26 mouse cellular contexts compared by ENCODE assay signal in the genomic region with DNA sequence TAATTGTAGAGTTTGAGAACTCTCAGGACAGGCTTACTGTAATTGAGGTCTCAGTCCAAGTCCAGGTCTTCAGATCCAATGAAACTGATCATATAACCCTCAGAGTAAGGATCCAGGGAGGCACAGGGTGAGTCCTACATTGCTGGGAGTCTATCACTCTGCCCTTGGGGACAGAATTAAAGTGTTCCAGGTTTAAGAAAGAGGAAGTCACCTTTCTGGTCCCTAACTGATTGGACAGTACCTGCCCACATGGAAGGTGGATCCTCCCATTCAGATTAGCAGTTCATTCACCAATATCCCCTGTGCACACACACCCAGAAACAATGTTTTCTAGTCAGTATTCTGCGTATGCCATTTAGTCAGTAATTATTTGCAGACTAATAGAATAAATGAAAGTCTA. TPM values are rescaled to one million over a fixed set of nuclear protein-coding genes. Genes with fewer than 3 reads are reported as not detected.
"Had no signal": no experiment of that assay in that cellular context is flagged by ENCODE, and none has a peak within 500 bp of the region (broad histone marks: within the 10 kb centered on the region; RNA-seq: fewer than 3 reads in every experiment).

A gene (minus strand): TSS at position 166 of the 400 bp plus-strand sequence.

- DNase-seq: gastrocnemius, postnatal 14 days; gastrocnemius, postnatal 36 days; heart, adult 2 months; heart, postnatal 14 days; kidney, adult 18-20 months; kidney, postnatal 10 days; layer of hippocampus, adult 9-11 months; left cerebral cortex, postnatal 4 days had no signal

- ATAC-seq: intestine, postnatal 0 days had no signal

- H3K27ac ChIP-seq: heart, adult 2 months; heart, embryonic 13.5 days; heart, embryonic 15.5 days; hindbrain, embryonic 10.5 days; hindbrain, embryonic 12.5 days; limb, embryonic 13.5 days; limb, embryonic 15.5 days; liver, embryonic 13.5 days had no signal

- H3K4me3 ChIP-seq: heart, adult 2 months; heart, embryonic 13.5 days; heart, embryonic 15.5 days; hindbrain, embryonic 10.5 days; hindbrain, embryonic 12.5 days; intestine, embryonic 15.5 days; limb, embryonic 13.5 days; limb, embryonic 15.5 days; liver, embryonic 13.5 days had no signal

- H3K36me3 ChIP-seq: heart, embryonic 13.5 days; heart, embryonic 15.5 days; hindbrain, embryonic 10.5 days; hindbrain, embryonic 12.5 days; intestine, embryonic 15.5 days; limb, embryonic 13.5 days; limb, embryonic 15.5 days; liver, embryonic 13.5 days had no signal

- H3K9ac ChIP-seq: forebrain, postnatal 0 days; heart, embryonic 13.5 days; heart, embryonic 15.5 days; hindbrain, embryonic 12.5 days; intestine, embryonic 15.5 days; limb, embryonic 13.5 days; limb, embryonic 15.5 days; liver, embryonic 13.5 days had no signal

- H3K4me1 ChIP-seq: heart, embryonic 13.5 days; heart, embryonic 15.5 days; hindbrain, embryonic 10.5 days; hindbrain, embryonic 12.5 days; limb, embryonic 13.5 days; limb, embryonic 15.5 days; liver, embryonic 13.5 days had no signal

- H3K27me3 ChIP-seq: heart, embryonic 13.5 days; heart, embryonic 15.5 days; hindbrain, embryonic 12.5 days; intestine, embryonic 15.5 days; limb, embryonic 13.5 days; limb, embryonic 15.5 days; liver, embryonic 13.5 days had no signal

- H3K4me2 ChIP-seq: heart, embryonic 11.5 days; heart, embryonic 13.5 days; heart, embryonic 15.5 days; hindbrain, embryonic 12.5 days; intestine, embryonic 15.5 days; limb, embryonic 13.5 days; limb, embryonic 15.5 days; liver, embryonic 13.5 days had no signal

- H3K9me3 ChIP-seq: heart, embryonic 13.5 days; heart, embryonic 15.5 days; hindbrain, embryonic 10.5 days; hindbrain, embryonic 12.5 days; intestine, embryonic 15.5 days; limb, embryonic 13.5 days; limb, embryonic 15.5 days; liver, embryonic 13.5 days had no signal

RNA-seq across cellular contexts. Expression of the gene that starts here (rescaled TPM):
- polyA plus RNA-seq: forebrain, postnatal 0 days; gonadal fat pad, adult 2 months; heart, adult 2 months; heart, embryonic 11.5 days; heart, embryonic 13.5 days; heart, embryonic 15.5 days; heart, postnatal 0 days; hindbrain, embryonic 10.5 days; hindbrain, embryonic 12.5 days; hindbrain, embryonic 16.5 days; inflammation-experienced regulatory T-cells, adult 6 months; kidney, embryonic 14.5 days; kidney, embryonic 16.5 days; limb, embryonic 11.5 days; limb, embryonic 13.5 days; limb, embryonic 15.5 days; liver, embryonic 13.5 days had no signal
